Comparison of ENCODE assay signal across 29 mouse cellular contexts in the genomic region with DNA sequence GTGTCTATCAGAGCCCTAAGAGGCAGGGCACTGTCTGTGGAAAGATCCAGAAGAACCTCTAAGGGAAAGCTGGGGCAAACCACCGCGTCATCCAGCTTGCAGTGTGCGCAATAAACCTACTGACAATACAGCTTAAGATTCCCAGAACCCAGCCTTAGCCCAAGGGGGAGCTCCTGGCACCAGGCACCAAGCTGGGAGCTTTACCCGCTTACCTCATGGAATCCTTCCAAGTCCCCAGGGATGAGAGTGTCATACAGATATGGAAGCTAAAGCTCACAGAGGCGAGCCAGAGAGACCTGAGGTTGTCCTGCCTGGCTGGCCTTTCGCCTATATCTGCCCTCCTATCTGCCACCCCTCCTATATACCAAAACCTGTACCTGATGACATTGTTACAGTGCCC. TPM values are rescaled to one million over a fixed set of nuclear protein-coding genes. Genes with fewer than 3 reads are reported as not detected.
A peak's percentile ranks its signal among the peaks of the same experiment; 100 is the strongest.
DNase-seq lines count a peak whose midpoint lies in the region; ATAC-seq and TF ChIP-seq lines count a peak whose summit lies in the region.
"Had no signal": no experiment of that assay in that cellular context is flagged by ENCODE, and none has a peak within 500 bp of the region (broad histone marks: within the 10 kb centered on the region; RNA-seq: fewer than 3 reads in every experiment).

No protein-coding gene starts in this region.

- peaks cover 7% of the 10 kb centered on the region for H3K27me3 ChIP-seq in hindbrain, embryonic 12.5 days
- no peaks in the 10 kb centered on the region for H3K27me3 ChIP-seq in hindbrain, postnatal 0 days (ENCODE audit: insufficient read depth, low read length)
- H3K27me3 ChIP-seq in heart, embryonic 16.5 days (ENCODE audit: control insufficient read depth, insufficient read depth, low read length): no peaks in the 10 kb centered on the region
- H3K27me3 ChIP-seq in small intestine, adult 2 months (ENCODE audit: control insufficient read depth, insufficient read depth, low read length): no peaks in the 10 kb centered on the region
- H3K27me3 ChIP-seq: forebrain, embryonic 15.5 days; limb, embryonic 15.5 days had no signal

- H3K9me3 ChIP-seq in hindbrain, embryonic 12.5 days (replicated peaks): no peaks in the 10 kb centered on the region
- no peaks in the 10 kb centered on the region for H3K9me3 ChIP-seq in hindbrain, postnatal 0 days (ENCODE audit: low read length)
- H3K9me3 ChIP-seq in heart, embryonic 16.5 days (replicated peaks; ENCODE audit: control insufficient read depth, low read length): no peaks in the 10 kb centered on the region
- H3K9me3 ChIP-seq: embryonic facial prominence, embryonic 12.5 days; forebrain, embryonic 15.5 days; hindbrain, embryonic 13.5 days; limb, embryonic 15.5 days; liver, embryonic 15.5 days; midbrain, embryonic 12.5 days; neural tube, embryonic 13.5 days had no signal

- no peak for TF ChIP-seq POLR2A in small intestine, adult 2 months (IDR thresholded peaks at IDR 0.05; ENCODE audit: low read depth, low read length)

- no peak for TF ChIP-seq CTCF in hindbrain, postnatal 0 days (IDR thresholded peaks at IDR 0.05; ENCODE audit: low read depth)
- TF ChIP-seq CTCF in small intestine, adult 2 months (IDR thresholded peaks at IDR 0.05; ENCODE audit: extremely low read depth, insufficient read length, insufficient replicate concordance, low read depth, low read length): no peak

- 76% methylated on average over 6 of the region's 6 CpGs for WGBS in hindbrain, embryonic 12.5 days
- 69% methylated on average over 6 of the region's 6 CpGs for WGBS in hindbrain, postnatal 0 days
- 51% methylated on average over 6 of the region's 6 CpGs for WGBS in heart, embryonic 16.5 days
- 43% methylated on average over 6 of the region's 6 CpGs for WGBS in small intestine, adult 2 months

- no peak overlapping the region for H3K9ac ChIP-seq in hindbrain, embryonic 12.5 days
- no peak overlapping the region for H3K9ac ChIP-seq in hindbrain, postnatal 0 days (replicated peaks; ENCODE audit: low read length)
- peak overlapping the region; percentile 65 for H3K9ac ChIP-seq in heart, embryonic 16.5 days (ENCODE audit: low read length)
- H3K9ac ChIP-seq: embryonic facial prominence, embryonic 12.5 days; forebrain, embryonic 15.5 days; hindbrain, embryonic 13.5 days; limb, embryonic 15.5 days; liver, embryonic 15.5 days; midbrain, embryonic 12.5 days; neural tube, embryonic 13.5 days had no signal

- H3K27ac ChIP-seq in hindbrain, embryonic 12.5 days: peak overlapping the region; percentile 48; the same call in 1 of the 2 replicates
- H3K27ac ChIP-seq in hindbrain, postnatal 0 days: no peak overlapping the region
- H3K27ac ChIP-seq in heart, embryonic 16.5 days (ENCODE audit: low read length): peak overlapping the region; percentile 95
- H3K27ac ChIP-seq in small intestine, adult 2 months (ENCODE audit: insufficient read depth, low read depth, low read length): peak overlapping the region; percentile 10; the same call in 1 of the 2 replicates
- H3K27ac ChIP-seq: embryonic facial prominence, embryonic 12.5 days; forebrain, embryonic 15.5 days; hindbrain, embryonic 13.5 days; layer of hippocampus, adult 2 months; limb, embryonic 15.5 days; liver, embryonic 15.5 days; midbrain, embryonic 12.5 days; neural tube, embryonic 13.5 days had no signal

- peaks cover 5% of the 10 kb centered on the region for H3K4me1 ChIP-seq in hindbrain, embryonic 12.5 days
- no peaks in the 10 kb centered on the region for H3K4me1 ChIP-seq in hindbrain, postnatal 0 days (ENCODE audit: insufficient read depth, low read length)
- peaks cover 45% of the 10 kb centered on the region for H3K4me1 ChIP-seq in heart, embryonic 16.5 days (ENCODE audit: control insufficient read depth, insufficient read depth, low read length)
- peaks cover 19% of the 10 kb centered on the region for H3K4me1 ChIP-seq in small intestine, adult 2 months (ENCODE audit: control insufficient read depth, insufficient read depth, insufficient read length, low read length)
- H3K4me1 ChIP-seq: midbrain, embryonic 12.5 days had no signal

- no peak overlapping the region for H3K4me2 ChIP-seq in hindbrain, embryonic 12.5 days (replicated peaks)
- H3K4me2 ChIP-seq in hindbrain, postnatal 0 days (ENCODE audit: low read depth, low read length): no peak overlapping the region
- peak overlapping the region; percentile 31 for H3K4me2 ChIP-seq in heart, embryonic 16.5 days (ENCODE audit: low read depth, low read length)
- H3K4me2 ChIP-seq: embryonic facial prominence, embryonic 12.5 days; forebrain, embryonic 15.5 days; hindbrain, embryonic 13.5 days; limb, embryonic 15.5 days; liver, embryonic 15.5 days; midbrain, embryonic 12.5 days; neural tube, embryonic 13.5 days had no signal

- ATAC-seq in hindbrain, embryonic 12.5 days (ENCODE audit: low FRiP score): no peak
- no peak for ATAC-seq in hindbrain, postnatal 0 days
- ATAC-seq in heart, embryonic 16.5 days (replicated peaks; ENCODE audit: extremely low read depth, insufficient read depth, low FRiP score): peak; percentile 28; the same call in 1 of the 2 replicates
- no peak for ATAC-seq in CD4-positive, CD25-positive, alpha-beta regulatory T cell, adult 4 months
- no peak for ATAC-seq in frontal cortex, adult (ENCODE audit: low TSS enrichment)
- ATAC-seq: activated CD4-positive, CD25-positive, alpha-beta regulatory T cell, adult 4 months; forebrain, embryonic 15.5 days had no signal

- DNase-seq in hindbrain, postnatal 0 days (ENCODE audit: low spot score): no peak
- DNase-seq in adipocyte (ENCODE audit: low spot score): peak; percentile 27
- DNase-seq in urinary bladder, adult 18-20 months (ENCODE audit: low spot score in 2 of 2): no peak
- DNase-seq: adrenal gland, postnatal 14 days; cerebellum, adult 11 months; kidney, adult 2 months; kidney, postnatal 10 days; right cerebral cortex, postnatal 14 days; thymus, postnatal 25 days had no signal

- no peaks in the 10 kb centered on the region for H3K36me3 ChIP-seq in hindbrain, embryonic 12.5 days
- no peaks in the 10 kb centered on the region for H3K36me3 ChIP-seq in hindbrain, postnatal 0 days (ENCODE audit: insufficient read depth, low read length)
- H3K36me3 ChIP-seq in heart, embryonic 16.5 days (ENCODE audit: control insufficient read depth, insufficient read depth): peaks cover 26% of the 10 kb centered on the region
- peaks cover 13% of the 10 kb centered on the region for H3K36me3 ChIP-seq in small intestine, adult 2 months (ENCODE audit: control insufficient read depth, insufficient read depth, low read length)
- H3K36me3 ChIP-seq: embryonic facial prominence, embryonic 12.5 days; forebrain, embryonic 15.5 days; hindbrain, embryonic 13.5 days; limb, embryonic 15.5 days; liver, embryonic 15.5 days; midbrain, embryonic 12.5 days; neural tube, embryonic 13.5 days had no signal

- H3K4me3 ChIP-seq in hindbrain, embryonic 12.5 days: no peak overlapping the region
- H3K4me3 ChIP-seq in hindbrain, postnatal 0 days (ENCODE audit: low read length): no peak overlapping the region
- H3K4me3 ChIP-seq in heart, embryonic 16.5 days (ENCODE audit: low read length): no peak overlapping the region
- no peak overlapping the region for H3K4me3 ChIP-seq in small intestine, adult 2 months (ENCODE audit: low read depth, low read length)
- H3K4me3 ChIP-seq: embryonic facial prominence, embryonic 12.5 days; erythroblast, embryonic 14.5 days; forebrain, embryonic 15.5 days; hindbrain, embryonic 13.5 days; layer of hippocampus, adult 2 months; limb, embryonic 15.5 days; liver, embryonic 15.5 days; midbrain, embryonic 12.5 days; neural tube, embryonic 13.5 days had no signal

RNA-seq across cellular contexts. Expression of gene 9230112D13Rik, which starts 21.0 kb away (rescaled TPM):
- not detected in 2 replicates for polyA plus RNA-seq in hindbrain, embryonic 12.5 days (2016; fragmentation: Nextera tagmentation; extraction: Ambion mirVana)
- not detected in 2 replicates for total RNA-seq in hindbrain, postnatal 0 days (2014; rRNA removed)
- not detected in 2 replicates for polyA plus RNA-seq in hindbrain, postnatal 0 days (2015; fragmentation: Nextera tagmentation; extraction: Ambion mirVana)
- polyA plus RNA-seq in heart, embryonic 16.5 days (2015; fragmentation: Nextera tagmentation; extraction: Ambion mirVana): not detected in 2 replicates
- not detected in 2 replicates for polyA plus RNA-seq in small intestine, adult 2 months (2012; rRNA removed)
- not detected for polyA plus RNA-seq in CD4-positive, CD25-positive, alpha-beta regulatory T cell, adult 4 months (2017; shearing (Covaris generic))
- total RNA-seq: adrenal gland, postnatal 14 days; gastrocnemius, postnatal 4 days; layer of hippocampus, adult 2 months; left cerebral cortex, adult 18-20 months; left cerebral cortex, postnatal 36 days had no signal
- polyA plus RNA-seq: activated CD4-positive, CD25-positive, alpha-beta regulatory T cell, adult 4 months; C2C12; embryonic facial prominence, embryonic 12.5 days; forebrain, embryonic 15.5 days; hindbrain, embryonic 13.5 days; kidney, adult 2 months; limb, embryonic 15.5 days; liver, embryonic 15.5 days; lung, embryonic 16.5 days; midbrain, embryonic 12.5 days; neural tube, embryonic 13.5 days had no signal

RNA-seq across cellular contexts. Expression of gene Bmpr1a, which starts 40.5 kb away (rescaled TPM):
- polyA plus RNA-seq in hindbrain, embryonic 12.5 days (2016; fragmentation: Nextera tagmentation; extraction: Ambion mirVana): 47.6 and 50.4 TPM in 2 replicates
- total RNA-seq in hindbrain, postnatal 0 days (2014; rRNA removed): 52.5 and 53.8 TPM in 2 replicates
- 20.6 and 21.1 TPM in 2 replicates for polyA plus RNA-seq in hindbrain, postnatal 0 days (2015; fragmentation: Nextera tagmentation; extraction: Ambion mirVana)
- 27.8 and 36.4 TPM in 2 replicates for polyA plus RNA-seq in heart, embryonic 16.5 days (2015; fragmentation: Nextera tagmentation; extraction: Ambion mirVana)
- polyA plus RNA-seq in small intestine, adult 2 months (2012; rRNA removed): 2.4 and 3.3 TPM in 2 replicates
- polyA plus RNA-seq in CD4-positive, CD25-positive, alpha-beta regulatory T cell, adult 4 months (2017; shearing (Covaris generic)): under 1 TPM; 0.92 to 0.96 TPM
- polyA plus RNA-seq: erythroblast, embryonic 14.5 days had no signal

RNA-seq across cellular contexts. Expression of gene Ldb3, which starts 44.9 kb away (rescaled TPM):
- polyA plus RNA-seq in hindbrain, embryonic 12.5 days (2016; fragmentation: Nextera tagmentation; extraction: Ambion mirVana): 0.22 and 1.9 TPM in 2 replicates
- total RNA-seq in hindbrain, postnatal 0 days (2014; rRNA removed): 1.6 and 1.7 TPM in 2 replicates
- 1.3 and 1.4 TPM in 2 replicates for polyA plus RNA-seq in hindbrain, postnatal 0 days (2015; fragmentation: Nextera tagmentation; extraction: Ambion mirVana)
- polyA plus RNA-seq in heart, embryonic 16.5 days (2015; fragmentation: Nextera tagmentation; extraction: Ambion mirVana): 356 and 369 TPM in 2 replicates
- 29.9 and 102 TPM in 2 replicates for polyA plus RNA-seq in small intestine, adult 2 months (2012; rRNA removed)
- polyA plus RNA-seq in CD4-positive, CD25-positive, alpha-beta regulatory T cell, adult 4 months (2017; shearing (Covaris generic)): not detected
- polyA plus RNA-seq: activated CD4-positive, CD25-positive, alpha-beta regulatory T cell, adult 4 months; erythroblast, embryonic 14.5 days had no signal

RNA-seq across cellular contexts. Expression of gene Opn4, which starts 56.3 kb away (rescaled TPM):
- not detected in 2 replicates for polyA plus RNA-seq in hindbrain, embryonic 12.5 days (2016; fragmentation: Nextera tagmentation; extraction: Ambion mirVana)
- total RNA-seq in hindbrain, postnatal 0 days (2014; rRNA removed): not detected in 2 replicates
- 0.14 TPM in 1 of 2 replicates, not detected in the other for polyA plus RNA-seq in hindbrain, postnatal 0 days (2015; fragmentation: Nextera tagmentation; extraction: Ambion mirVana)
- 6.8 and 8.5 TPM in 2 replicates for polyA plus RNA-seq in heart, embryonic 16.5 days (2015; fragmentation: Nextera tagmentation; extraction: Ambion mirVana)
- polyA plus RNA-seq in small intestine, adult 2 months (2012; rRNA removed): not detected in 2 replicates
- polyA plus RNA-seq in CD4-positive, CD25-positive, alpha-beta regulatory T cell, adult 4 months (2017; shearing (Covaris generic)): not detected
- total RNA-seq: adrenal gland, postnatal 14 days; layer of hippocampus, adult 2 months; left cerebral cortex, adult 18-20 months; left cerebral cortex, postnatal 36 days had no signal
- polyA plus RNA-seq: activated CD4-positive, CD25-positive, alpha-beta regulatory T cell, adult 4 months; C2C12; erythroblast, embryonic 14.5 days; forebrain, embryonic 15.5 days; hindbrain, embryonic 13.5 days; kidney, adult 2 months; liver, embryonic 15.5 days; midbrain, embryonic 12.5 days; neural tube, embryonic 13.5 days had no signal

Comparison
In these comparisons a context has a peak if more than half of its experiments do, and no peak if none do; other contexts are left out.
1. RNA of gene Ldb3, which starts 44.9 kb away (polyA plus RNA-seq): 356 to 369 TPM in heart, embryonic 16.5 days and 29.9 to 102 TPM in small intestine, adult 2 months; 1.3 to 1.4 TPM in hindbrain, postnatal 0 days, 0.22 to 1.9 TPM in hindbrain, embryonic 12.5 days and not detected in CD4-positive, CD25-positive, alpha-beta regulatory T cell, adult 4 months; every median in the first group is over 10 times any median in the second.